Mouse (Mus musculus): ENCODE measurements around the gene Esd. TPM values are rescaled to one million over a fixed set of nuclear protein-coding genes. Genes with fewer than 3 reads are reported as not detected.

Esd gene
- total RNA-seq (2021) = 100 to 1,000 TPM; 129 to 131 TPM
- long read RNA-seq, experiment 1, transcript Esd-201 (9 exons, 1,988 nt) = major isoform, 130 of 140 reads
- long read RNA-seq, experiment 1, partial matches to known transcripts = 2 of 140 reads
- long read RNA-seq, experiment 1, other reads (novel, unspliced or antisense) = 6 of 140 reads
- long read RNA-seq, experiment 2, transcript Esd-201 (9 exons, 1,988 nt) = major isoform, 98 of 109 reads
- long read RNA-seq, experiment 2, transcript Esd-207 (9 exons, 1,117 nt) = minor isoform, 5 of 109 reads
- long read RNA-seq, experiment 2, partial matches to known transcripts = 1 of 109 reads
- long read RNA-seq, experiment 2, other reads (novel, unspliced or antisense) = 5 of 109 reads

GRCm38 (mm10) chr14:74732079-74732783, at the start of gene Esd:
Gene Esd (plus strand): TSS chr14:74732297.
- DNase-seq = peak; percentile 93 to 95
- intact Hi-C loops (cut with DNase I) = no loop called here

DNA sequence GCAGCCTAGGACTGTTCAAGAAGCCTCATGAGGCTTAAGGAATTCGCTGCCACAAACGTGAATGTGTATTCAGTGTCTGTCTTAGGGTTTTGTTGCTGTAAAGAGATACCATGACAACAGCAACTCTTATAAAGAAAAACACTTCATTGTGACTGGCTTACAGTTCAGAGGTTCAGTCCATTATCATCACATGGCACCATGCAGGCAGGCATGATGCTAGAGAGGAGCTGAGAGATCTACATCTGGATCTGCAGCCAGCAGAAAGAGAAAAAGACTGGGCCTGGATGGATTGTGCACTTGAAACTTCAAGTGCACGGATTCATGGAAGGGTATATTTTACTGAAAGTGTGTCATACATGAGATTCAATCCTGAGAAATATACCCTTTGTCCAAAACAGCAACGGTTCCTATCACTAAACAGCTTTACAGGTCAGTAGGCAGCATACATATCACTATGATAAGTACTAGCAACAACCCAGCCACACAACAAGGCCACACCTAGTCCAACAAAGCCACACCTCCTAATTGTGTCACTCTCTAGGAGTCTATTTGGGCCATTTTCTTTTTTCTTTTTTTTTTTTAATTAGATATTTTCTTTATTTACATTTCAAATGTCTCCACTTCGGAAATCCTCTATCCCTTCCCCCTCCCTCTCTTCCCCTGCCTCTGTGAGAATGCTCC, 47.7 kb upstream of the Esd start:
- DNase-seq = no peak
- intact Hi-C loops (cut with DNase I) = no loop called here

GRCm38 (mm10) chr14:74691963-74692362, 40.1 kb upstream of the Esd start:
- intact Hi-C loops (cut with DNase I) = no loop called here
- DNase-seq = no peak

DNA sequence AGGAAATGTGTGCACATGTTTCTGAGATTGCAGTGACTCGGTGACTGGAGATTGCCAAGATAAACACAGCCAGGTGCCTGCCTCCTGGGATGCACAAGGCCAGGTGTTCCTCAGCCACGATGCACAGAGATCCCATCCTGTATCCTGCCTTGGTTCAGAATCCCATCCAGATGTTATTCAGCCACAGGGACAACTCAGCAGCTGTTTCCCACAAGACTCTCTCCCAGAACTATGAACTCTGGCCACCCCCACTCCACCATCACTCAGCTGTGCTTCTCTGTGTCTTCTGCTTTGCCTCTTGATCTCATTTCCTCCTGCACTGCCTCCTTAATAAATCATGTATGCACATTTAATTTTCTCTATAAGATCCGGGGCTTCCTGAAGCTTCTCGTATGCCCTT, 35.3 kb upstream of the Esd start:
- no peak for DNase-seq
- intact Hi-C loops (cut with DNase I) = no loop called here

DNA sequence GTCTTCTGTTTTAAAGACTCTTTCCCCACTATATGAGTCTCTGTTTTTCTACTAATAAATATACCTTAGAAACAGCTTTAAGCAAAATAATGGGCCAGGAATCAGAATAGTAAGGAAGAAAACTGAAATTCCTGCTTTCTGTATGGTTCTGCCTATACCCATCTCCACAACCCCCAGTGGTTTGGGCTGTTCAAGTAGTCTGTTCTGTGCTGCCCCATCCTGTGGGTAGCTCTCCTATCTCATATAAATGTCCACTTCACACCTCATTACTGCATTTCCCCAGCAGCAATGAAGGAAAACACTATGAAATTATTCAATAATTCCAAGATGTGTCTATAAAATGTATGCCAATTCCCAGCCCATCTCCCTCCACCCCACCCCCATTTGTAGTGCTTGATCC, 34.7 kb upstream of the Esd start:
- intact Hi-C loops (cut with DNase I) = no loop called here
- DNase-seq = no peak

DNA sequence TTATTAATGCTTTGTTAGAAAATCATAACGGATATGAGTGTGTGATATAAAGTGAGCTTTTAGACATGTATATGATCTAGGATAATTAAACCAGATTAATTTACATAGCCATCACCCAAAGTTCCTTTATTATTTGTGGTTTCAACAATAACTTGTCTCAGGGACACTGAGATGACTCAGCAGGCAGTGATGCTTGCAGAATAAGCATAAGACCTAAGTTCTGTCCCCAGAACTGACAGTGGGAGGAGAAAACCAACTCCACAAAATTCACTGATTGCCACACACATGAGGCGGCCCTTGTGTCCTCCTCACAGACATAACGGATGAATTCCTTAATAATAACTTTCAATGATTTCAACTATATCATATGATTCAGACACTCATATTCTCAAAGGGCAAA, 32.9 kb upstream of the Esd start:
- DNase-seq = no peak
- intact Hi-C loops (cut with DNase I) = no loop called here

- no peak for DNase-seq
- intact Hi-C loops (cut with DNase I) = loop anchor here (10.0 kb wide), 1 partner anchor 1179 kb away; the partner anchor contains the start of gene Sucla2
Measured at GRCm38 (mm10) chr14:74703930-74704329, 28.2 kb upstream of the Esd start.

DNA sequence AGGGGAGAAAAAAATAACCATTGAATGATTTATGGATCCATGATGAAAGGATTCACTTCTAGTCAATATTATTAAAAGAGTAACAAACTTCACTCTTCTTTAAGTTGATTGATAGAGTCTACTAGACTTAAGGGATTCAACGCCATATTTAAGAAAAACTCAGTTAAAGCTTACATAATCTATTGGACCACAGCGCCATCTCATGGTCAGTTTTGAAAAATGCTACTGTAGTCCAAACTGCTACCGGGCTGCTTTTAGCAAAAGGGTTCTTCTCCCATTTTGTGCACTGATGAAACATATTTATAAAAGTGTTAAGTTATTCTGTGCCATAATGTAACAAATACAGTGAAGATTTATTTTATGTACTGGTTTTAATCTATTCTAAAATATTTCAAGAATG, 23.0 kb upstream of the Esd start:
- intact Hi-C loops (cut with DNase I) = loop anchor here (2.0 to 10.0 kb wide), 3 partner anchors 66 to 1184 kb away; partner anchors contain the start of gene Sucla2
- DNase-seq = peak; percentile 18 to 65

GRCm38 (mm10) chr14:74723541-74723940, 8.6 kb upstream of the Esd start:
- no peak for DNase-seq
- intact Hi-C loops (cut with DNase I) = no loop called here

DNA sequence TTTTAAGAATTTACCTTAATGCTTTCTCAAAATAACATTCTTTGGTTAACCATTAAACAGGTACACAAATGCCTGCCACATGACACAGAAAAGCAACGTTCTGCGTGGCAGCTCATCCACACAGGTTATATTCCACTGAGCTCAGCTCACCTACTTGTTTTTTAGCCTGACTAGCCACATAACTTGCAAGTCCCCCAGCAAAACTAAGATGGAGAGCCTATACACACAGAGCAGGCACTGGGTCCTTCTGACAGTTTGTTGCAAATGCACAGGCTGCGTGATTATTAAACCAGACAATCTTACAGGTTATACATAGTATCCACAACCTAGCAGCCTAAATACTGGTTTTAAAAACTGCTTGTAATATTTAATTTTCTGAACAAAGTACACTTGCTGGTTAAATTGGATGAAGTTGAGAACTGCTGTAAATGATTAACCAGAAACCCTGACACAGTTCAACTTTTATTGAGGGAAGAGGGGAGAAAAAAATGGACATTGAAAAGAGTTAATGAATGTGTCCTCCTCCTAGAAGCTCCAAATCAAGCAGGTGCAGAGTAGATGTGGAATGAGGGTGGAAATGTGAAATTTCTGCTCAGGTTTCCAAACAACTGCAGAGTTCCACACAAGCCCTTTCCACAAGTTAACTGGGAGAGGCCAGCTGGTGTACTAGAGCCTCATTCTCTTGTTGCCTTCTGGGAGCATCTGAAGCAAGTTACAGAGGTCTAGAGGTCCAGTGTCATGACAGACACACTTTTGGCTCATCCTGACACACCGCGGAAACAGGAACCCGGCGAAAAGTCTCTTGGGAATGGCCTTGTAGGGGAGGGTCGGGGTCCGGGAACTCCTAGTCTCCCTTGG, 647 bp upstream of the Esd start:
- intact Hi-C loops (cut with DNase I) = no loop called here

DNA sequence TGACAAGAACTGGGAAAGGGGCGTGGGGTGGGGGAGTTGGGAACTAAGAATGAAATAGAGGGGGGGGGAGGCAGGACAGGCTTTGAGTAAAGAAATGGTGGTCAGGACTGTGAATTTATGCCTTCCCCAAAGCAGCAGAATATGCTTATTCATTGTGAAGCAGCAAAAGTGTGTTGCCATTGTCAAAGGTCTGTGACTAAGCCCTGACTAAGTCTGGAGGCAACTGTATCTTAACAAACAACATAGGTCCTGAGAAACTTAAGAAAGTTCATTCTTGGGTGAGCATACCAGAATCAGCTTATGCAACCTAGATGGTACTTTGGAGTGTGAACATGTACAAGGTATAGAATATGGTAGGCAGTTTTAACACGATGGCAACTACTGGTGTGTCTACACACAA, 1.3 kb downstream of the Esd start:
- DNase-seq = no peak
- intact Hi-C loops (cut with DNase I) = no loop called here

More for the DNA sequence above, 647 bp upstream of the Esd start:
- DNase-seq = no peak

DNA sequence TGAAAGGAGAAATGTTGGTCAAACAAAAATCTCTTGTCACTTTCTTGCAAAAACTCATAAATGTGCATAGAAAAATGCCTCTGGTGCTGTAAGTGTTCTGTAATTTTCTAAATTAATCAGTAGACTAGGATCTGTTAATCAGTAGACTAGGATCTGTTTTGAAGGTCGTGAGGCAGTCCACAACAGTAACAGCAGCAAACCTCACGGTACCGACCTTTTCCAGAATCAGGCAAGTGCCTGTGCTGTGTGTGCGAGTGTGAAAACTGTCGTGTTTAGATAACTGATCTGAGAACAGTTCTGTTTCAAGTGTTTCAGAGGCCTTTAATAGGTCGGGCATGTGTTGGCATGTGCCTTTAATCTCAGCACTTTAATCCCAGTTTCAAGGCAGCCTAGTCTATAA, 3.4 kb downstream of the Esd start:
- intact Hi-C loops (cut with DNase I) = no loop called here
- DNase-seq = no peak

GRCm38 (mm10) chr14:74736850-74737249, 4.8 kb downstream of the Esd start:
- intact Hi-C loops (cut with DNase I) = no loop called here
- no peak for DNase-seq

DNA sequence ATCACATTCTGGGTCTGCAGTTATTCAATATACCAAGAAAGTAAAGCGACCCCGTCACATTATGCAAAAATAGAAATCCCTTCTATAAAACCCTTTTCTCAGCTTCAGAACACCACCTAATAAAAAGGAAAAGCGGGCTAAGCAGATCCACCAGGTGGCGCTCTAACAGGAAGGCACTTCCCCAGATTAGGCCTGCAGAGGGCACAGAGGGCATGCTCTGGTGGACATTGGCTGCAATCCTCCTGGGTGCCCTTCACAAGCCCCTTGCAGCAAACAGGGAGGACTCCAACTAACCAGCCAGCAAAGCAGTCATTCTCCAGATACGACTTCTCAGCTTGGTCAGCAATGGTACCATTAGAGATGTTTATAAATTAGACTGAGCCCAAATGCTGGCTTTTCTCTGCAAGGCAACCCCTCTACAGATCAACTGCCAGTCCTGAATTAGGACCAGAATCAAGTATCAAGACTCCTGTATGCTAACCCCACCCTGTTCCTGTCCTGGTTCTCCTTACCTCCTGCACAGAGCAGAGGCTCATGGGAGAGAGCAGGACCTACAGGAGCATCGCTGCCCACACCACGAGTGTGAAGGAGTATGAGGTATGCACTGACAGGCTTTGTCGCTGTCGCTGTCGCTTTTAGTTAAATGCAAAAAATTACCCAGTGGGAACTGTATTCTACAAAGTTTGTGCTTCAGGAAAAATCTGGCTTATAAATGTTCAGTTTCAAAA, 32.3 kb downstream of the Esd start:
- DNase-seq = peak; percentile 81 to 88
- intact Hi-C loops (cut with DNase I) = loop anchor here (1.0 kb wide), 1 partner anchor 184 kb away; no protein-coding TSS in a partner anchor

DNA sequence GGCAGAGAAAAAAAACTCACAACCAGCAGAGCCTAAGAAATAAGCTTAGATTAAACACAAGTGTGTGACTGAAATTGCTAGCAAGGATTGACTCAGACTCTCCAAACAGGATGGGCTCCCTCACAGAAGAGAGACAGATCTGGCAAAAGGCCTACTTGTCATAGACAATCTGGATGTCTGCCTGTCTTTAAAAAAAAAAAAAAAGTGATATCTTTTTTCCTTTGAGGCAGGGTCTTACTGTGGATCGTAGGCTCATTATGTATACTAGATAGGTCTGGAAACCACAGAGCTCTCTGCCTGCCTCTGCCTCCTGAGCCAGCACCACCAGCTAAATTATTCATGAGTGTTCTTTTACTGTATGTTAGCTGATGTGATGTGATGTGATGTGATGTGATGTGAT, 35.8 kb downstream of the Esd start:
- no peak for DNase-seq
- intact Hi-C loops (cut with DNase I) = no loop called here

GRCm38 (mm10) chr14:74774046-74774619, 42.0 kb downstream of the Esd start:
- DNase-seq = no peak
- intact Hi-C loops (cut with DNase I) = no loop called here

DNA sequence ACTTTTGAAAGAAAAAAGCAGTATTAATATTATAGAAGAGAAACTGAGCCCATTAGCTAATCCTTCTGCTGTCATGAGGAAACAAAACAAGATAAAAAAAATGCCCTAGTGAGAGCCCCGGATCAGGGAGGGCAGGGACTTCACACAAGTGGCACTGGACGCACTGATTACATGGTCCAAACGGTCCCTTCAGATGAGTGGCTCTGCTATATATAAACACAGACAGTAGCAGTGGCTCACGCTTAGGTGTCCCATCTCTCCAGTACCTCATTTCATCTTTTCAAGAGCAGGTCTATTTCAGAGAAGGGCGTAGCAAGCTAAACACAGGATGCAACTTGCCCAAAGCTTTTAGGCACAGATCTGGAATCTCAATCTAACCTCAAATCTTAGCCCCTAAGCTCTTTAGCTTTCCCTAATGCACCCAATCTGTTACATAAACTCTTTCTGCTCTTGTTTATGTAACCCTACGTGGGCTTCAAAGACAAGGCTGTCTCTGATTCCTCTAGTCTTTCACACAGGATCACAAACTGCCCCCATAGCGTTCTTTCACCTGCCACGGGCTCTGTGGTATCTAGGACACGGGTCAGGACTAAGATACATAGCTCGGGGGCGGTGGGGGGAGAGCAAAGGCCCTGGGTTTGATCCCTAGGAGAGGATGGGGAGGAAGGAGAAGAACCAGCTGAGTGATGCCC, 52.3 kb downstream of the Esd start:
- no peak for DNase-seq
- intact Hi-C loops (cut with DNase I) = no loop called here

DNA sequence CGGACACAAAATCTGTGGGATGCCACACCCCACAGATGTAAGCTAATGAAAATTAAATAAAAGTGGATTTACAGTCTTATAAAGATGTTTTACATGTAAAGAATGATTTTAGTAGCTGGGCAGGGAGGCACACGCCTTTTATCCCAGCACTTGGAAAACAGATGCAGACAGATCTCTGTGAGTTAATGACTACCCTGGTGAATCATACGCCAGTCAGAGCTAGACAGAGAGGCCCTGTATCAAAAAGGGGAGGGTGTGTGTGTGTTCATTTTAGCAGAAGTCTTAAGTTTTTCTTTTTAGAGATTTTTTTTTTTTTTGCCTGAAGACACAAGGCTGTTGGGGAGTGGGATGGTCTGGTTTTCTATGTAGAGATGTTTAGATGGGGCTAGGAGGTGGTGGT, 55.6 kb downstream of the Esd start:
- no peak for DNase-seq
- intact Hi-C loops (cut with DNase I) = loop anchor here (1.0 kb wide), 1 partner anchor 203 kb away; no protein-coding TSS in a partner anchor

- intact Hi-C loops (cut with DNase I) = loop anchor here (1.0 kb wide), 1 partner anchor 202 kb away; no protein-coding TSS in a partner anchor
- DNase-seq = peak; percentile 26 to 37
Measured at GRCm38 (mm10) chr14:74788766-74789165, 56.7 kb downstream of the Esd start.
